Mouse (Mus musculus) adrenal gland, adult (tissue): ENCODE data around the gene Aar2.
"Not testable (repeated sequence)": the region's sequence is repeated elsewhere in the genome, so short reads cannot be mapped to it uniquely, and the experiment has no call there.

Experiments
- DNase-seq, 2 experiments: peaks; one replicate each; pipeline ENCODE4 v3.0.0; 2022 to 2023; ENCODE audit warnings: low spot score in 1 of 2; ENCODE audit not compliant: inconsistent age in 2 of 2

The Aar2 gene

DNA sequence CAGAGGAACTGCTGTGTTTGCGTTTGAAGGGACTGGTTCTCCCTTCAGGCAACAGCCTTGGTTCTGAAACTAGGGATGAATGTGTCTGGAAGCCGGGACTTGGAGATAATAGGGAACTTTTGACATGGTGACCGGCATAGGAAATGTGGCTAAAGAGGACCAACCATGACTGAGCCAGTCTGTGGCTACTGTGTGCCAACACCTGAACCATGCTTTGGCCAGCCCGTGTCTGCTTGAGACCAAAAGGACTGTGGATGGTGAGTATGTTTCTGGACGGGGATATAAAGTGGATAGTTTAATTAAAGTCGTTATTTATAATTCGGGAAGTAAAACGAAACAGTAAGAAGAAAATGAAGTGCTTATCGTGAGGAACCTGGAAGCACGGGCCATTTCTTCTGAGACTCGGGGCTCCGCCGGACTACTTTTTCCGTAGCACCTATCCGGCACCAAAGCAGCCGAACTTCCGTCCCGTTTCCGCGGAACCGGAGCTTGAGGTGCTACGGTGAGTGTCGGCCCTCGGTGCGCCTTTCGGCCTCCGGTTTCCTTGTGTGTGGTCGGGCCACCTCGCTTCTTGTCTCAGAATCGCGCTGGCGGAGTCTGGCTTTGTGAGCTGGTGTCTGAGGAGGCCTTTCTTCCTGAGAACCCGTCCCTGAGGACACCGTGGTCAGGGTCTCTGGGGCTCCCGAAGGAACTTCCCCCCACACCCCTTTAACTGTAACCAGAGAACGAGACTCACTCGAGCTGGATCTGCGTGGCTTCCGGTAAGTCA, at the start of gene Aar2:
Gene Aar2, plus strand, starts transcription at position 462 of the 769 bp plus-strand sequence.
- peak; percentile 80 to 96 for DNase-seq

DNA sequence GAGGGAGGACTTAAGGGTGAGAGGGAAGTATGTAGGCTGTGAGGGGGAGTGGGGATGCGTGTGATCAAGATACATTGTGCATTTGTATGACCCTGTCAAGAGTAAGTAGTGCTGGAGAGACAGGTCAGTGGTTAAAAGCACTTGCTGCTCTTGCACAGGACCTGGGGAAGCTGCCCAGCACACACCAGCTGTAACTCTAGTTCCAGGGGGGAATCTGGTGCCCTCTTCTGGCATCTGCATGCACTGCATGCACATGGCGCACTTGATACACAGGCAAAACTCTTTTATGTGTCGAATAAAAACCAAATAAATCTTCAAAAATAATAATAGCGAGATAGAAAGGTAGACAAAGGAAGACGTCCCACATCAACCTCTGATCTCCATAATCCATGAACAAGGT, 49.5 kb upstream of the Aar2 start:
- DNase-seq, result peak; percentile 69 to 87

DNA sequence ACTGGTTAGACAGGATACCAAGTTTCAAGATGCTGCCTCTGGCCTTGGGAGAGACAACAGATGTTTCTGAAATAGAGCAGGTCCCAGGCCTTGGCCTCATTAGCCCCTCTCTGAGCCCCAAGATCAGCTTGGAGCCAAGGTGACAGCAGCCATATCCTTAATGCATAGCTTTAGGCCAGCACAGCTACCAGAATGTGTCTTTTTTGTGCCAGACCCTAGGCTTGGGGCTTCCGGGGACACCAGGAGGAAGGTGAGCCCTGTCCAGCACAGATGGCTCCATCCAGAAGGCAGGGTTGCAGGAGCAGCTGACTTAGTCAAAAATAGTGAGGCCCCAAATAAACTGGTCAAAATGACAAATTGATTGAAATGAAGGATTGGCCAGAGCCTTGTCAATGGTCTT, 46.4 kb upstream of the Aar2 start:
- DNase-seq, result no peak

DNA sequence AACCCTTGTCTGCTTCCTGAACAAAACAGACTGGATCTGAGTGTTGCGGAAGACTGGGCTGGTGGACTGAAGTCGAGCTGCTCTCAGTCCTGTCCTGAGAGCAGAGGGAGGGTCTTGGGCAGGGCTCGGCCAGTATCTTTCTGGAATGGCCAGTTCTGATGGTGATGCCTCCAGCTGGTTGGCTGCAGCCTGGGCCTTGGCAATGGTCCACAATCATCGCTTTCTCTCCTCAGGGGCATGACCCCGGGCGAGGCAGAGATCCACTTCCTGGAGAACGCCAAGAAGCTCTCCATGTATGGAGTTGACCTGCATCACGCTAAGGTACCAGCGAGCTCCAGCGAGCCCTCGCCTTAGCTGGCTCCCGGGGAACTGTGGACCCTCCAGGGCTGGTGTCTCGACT, 41.9 kb upstream of the Aar2 start:
- no peak for DNase-seq

DNA sequence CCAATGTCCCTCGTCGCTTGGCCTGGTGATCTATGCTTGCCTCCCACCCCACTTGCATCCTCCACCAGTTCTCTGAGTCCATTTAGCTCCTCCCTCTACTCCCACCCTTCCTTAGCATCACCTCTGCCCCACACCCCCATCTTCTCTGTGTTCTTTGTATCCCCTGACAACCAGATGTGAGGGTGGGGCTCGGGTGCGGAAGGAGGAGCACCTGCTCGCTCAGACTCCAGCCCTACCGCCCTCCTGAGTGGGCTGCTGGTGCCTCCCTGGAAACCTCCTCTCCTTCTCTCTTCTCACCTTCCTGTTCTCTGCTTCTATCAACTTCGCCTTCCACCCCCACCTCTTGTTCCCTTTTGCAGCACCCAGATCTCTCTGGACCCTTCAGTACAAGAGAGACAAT, 35.4 kb upstream of the Aar2 start:
- no peak for DNase-seq

DNA sequence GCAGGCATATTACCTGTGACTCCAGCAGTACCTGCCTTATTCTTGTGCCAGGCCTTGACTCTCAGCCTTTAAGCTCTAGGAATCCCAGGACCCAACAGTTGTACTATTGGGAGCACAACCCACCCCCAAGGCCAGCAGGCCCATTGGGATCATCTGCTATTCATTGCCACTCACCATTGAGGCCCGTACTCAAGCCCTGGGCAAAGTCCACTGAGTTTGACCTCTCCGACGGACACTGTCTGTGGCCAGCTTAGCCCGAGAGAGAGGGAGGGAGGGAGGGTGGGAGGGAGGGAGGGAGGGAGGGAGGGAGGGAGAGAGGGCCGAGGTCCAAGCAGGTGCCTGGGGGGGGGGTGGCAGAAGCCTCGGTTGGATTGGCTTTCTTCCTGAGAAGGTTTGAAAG, 34.8 kb upstream of the Aar2 start:
- no peak for DNase-seq

DNA sequence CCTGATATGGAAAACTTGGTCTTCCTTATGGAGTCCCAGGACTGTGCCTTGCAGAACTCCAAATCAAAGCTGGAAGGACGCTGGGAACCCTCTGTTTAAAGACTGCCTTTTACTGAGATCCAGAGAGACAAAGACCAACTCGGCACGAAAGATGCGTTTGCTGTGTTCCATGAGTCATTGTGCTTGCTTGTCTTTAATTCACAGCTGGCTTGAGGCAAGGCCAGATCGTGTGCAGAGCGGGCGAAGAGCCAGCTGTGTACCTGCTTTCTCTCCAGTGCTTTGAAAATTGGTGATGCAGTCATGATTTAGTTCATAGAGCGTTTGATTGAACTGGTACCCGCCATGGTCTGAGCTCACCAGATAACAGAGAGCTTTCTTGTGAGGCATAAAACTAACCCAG, 32.3 kb upstream of the Aar2 start:
- peak; percentile 18 to 47 for DNase-seq

DNA sequence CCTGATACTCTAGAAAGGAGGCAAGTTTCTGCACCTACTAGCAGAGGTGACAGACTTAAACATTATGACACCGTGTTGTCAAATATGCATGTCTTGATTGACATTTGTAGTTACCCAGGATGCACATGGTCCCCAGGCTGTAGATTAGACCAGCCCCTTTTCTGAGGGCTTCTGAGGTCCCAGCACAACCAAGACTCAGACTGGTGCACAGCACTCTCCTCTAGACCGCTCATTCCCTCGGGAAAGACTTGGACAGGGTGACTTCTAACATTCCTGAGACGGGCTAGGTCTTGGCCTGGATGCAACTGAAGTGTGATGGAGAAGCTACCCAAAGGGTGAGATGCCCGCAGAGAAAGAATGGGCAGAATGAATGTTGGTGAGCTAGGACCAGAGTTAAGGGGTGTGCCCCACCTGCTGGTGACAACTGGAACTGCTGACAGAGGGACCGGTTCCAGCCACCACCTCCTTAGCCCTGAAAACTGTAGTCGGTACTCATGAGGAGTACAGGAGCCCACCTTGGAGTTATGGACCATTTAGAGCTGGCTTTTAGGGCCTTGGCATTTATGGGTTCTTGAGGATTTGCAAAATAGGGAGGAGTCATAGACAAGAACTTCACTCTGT, 31.7 kb upstream of the Aar2 start:
- peak; percentile 74 to 92 for DNase-seq

DNA sequence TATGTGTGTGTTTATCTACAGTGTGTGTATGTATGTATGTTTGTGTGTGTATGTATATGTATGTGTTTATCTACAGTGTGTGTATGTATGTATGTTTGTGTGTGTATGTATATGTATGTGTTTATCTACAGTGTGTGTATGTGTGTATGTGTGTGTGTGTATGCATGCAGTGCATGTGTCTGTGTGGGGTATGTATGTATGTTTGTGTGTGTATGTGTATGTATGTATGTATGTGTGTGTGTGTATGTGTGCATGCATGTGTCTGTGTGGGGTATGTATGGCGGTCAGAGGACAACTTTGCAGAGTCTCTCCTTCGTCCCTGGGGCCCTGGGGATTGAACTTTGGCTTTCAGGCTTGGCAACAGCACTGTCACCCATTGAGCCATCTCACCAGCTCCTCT, 30.7 kb upstream of the Aar2 start:
- DNase-seq, result not testable (repeated sequence)

DNA sequence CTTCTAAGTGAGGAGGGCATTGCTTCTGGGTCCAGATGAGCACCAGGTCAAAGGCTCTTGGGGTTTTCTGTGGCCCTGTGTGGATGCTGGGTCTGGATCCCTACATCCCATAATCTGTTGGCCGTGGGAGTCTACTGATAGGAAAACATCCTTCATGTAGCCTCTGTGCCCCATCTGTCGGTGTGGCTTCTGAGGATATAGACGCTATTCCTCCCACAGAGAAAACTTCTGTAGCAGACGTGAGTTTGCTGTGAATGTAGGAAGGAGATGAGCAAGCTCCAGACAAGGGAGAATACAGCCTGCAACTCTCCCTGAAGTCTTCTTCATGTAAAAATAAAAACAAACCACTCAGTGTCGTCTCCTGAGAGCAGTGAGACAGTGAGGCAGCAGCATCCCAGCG, 29.1 kb upstream of the Aar2 start:
- no peak for DNase-seq

DNA sequence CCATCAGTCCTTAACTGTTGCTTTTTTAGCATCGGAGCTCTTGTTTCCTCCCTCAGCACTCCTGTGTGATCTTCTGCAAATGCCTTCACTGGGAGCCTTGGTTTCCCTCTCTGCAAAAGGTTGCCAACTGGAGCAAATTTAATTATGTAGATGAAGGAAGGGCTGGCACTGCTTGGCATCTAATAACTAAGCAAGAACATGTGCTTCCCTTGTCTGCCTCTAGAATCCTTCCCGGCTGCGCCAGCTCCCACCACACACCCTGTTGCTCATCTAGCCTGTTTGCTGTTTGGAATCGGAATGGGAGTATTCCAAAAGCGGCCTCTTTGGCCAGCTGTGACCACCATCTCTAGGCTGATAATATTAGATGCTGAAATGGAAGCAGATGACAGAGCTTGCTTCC, 27.8 kb upstream of the Aar2 start:
- DNase-seq, result no peak

DNA sequence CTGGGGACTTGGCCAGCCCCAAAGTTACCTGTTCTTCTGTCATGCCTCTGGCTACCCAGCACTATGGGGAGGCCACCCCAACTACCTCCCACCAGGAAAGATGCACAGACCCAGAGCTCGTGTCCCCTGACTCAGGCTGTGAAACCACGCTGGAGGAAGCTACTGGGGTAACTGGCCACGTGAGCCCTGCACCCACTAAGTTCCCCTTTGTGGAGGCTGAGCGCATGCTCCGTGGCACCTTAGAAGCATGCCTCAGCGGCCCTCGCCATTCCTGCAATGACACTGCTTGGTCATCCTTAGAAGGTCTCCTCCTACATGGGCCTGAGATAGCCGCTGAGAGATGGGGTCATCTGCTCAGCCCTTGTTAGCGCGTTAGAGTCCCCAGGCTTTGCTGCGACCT, 24.4 kb upstream of the Aar2 start:
- DNase-seq, result no peak

DNA sequence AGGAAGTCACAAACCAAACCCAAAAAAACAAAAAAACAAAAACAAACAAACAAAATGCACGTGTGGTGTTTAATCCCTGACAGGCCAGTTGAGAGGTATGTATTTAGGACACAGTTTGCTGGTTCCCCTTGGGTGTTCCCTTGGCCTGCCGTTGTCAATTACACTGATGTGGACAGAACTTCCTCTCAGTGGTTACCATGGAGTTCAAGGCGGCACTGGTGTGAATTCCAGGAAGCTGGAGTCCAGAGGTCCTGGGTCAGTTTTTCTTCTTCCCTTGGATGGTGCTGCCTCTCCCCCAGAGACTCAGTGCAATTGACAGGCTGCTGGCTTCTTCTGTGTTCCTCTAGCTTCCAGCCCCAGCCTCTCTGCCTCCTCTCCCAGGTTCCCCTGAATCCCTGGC, 23.3 kb upstream of the Aar2 start:
- DNase-seq, result no peak

DNA sequence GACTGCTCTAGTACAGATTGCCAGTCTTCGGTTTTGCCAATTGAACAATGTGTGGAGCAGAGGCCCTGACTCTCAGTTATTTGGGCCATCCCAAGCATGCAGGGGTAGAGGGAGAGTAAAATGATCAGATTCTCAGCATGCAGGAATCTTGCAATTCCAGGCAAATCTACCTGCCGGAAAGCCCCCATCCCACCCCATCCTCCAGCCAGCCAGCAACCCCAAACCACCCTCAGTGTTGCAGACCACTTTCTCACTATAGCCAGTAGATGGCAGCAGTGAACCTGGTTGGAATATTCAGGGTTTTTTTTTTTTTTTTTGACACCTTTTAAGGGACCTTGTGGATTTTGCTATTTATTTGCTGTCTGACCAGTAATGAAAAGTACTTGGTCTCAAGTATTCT, 17.7 kb upstream of the Aar2 start:
- DNase-seq, result peak; percentile 23 to 76

DNA sequence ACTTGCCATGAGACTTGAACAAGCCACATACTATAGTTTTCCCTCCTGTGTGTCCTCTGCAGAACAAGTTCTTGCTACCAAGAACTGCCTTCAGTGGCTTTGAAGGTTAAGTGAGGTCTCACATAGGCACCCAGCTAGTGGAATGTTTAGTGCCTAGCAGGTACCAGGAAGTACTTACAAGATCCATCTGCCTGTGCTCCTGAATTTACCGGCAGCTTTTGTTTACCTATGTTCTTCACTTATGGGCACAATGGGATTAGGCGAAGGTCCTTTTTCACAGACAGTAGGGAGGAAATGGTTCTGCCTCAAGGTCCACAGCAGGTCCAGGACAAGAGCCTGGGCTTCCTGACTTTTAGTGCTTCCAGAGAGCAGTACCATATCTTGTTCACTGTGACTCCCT, 14.2 kb upstream of the Aar2 start:
- DNase-seq, result no peak

DNA sequence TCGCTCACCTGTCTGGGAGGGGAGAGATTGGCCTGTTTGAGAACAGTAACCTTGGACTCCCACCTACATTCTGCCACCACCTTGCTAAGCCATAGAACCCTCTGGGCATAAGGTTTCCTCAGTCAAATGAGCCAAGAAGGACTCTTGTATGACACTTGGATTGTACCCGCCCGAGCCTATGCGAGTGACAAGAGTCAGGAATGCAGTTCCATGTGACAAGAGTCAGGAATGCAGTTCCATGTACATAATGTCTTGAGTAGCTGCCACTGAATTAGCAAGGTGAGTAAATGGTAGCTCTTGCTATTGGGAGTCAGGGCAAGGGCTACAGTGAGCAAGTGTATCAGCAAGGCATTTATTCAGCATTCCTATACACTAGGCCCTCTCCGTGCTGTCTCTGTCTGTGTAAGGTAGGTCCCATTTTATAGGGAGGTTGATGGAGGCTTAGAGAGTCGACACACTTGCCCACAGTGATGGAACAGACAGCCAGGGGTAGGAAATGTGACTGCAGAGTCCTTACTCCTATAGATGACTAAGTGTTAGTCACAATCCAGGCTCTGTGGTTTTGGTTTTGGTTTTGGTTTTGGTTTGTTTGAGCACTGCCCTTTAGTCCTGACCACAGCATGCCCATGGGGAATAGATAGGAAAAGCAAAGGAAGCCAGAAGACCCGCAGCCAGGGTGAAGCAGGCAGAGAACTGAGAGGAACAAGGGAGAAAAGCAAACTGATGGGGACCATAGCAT, 8.4 kb upstream of the Aar2 start:
- no peak for DNase-seq

DNA sequence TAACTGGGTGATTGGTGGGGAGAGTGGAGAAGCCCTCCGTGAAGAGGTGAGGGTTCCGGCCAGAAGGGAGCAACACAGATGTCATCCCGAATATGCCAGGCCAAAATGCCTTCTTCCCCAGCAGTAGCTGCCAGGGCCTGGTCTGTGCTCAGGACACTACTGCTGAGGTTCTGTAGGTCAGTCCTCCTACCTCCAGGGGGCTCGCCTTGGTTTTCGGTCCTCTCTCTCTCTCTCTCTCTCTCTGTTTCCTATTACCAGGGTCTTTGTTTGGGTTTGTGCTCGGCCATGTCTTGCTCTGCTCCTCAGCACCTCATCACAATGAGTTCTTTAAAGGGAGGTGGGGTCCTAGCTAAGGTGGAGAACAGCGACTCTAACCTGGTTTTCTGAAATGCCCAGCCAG, 6.4 kb upstream of the Aar2 start:
- DNase-seq, result no peak

DNA sequence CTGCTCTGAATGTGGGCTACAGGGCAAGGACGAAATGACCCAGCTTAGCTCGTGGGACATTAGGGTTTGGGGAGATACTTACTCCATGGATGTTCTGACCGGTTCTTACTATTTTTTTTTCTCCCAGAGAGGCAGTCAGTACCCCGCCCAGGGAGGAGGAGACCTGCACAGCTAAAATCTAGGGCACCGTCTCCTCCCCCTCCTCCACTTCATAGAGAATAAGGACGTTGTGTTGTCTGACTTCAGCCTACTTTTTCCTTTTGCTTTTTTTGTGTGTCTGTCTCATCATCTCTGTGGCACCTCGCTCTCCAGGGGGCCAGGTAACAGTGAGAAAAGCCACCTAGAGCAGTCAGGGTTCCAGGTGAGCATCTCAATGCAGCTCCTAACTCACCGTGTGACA, 5.0 kb upstream of the Aar2 start:
- no peak for DNase-seq

DNA sequence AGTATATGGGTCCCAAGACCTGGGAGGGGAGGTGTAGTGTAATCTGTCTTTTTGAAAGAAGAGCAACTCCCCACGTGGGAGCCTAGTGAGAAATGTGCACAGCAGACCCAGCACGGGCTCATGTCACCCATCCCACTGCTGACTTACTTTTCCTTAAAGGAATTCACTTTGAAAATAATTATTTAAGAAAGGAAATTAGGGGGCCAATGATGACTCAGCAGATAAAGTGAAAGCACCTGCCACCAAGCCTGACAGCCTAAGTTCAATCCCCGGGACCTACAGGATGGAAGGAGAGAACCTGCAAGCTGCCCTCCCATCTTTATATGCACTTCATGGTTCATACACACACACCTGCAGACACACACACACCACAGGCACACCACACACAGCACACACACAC, 3.6 kb upstream of the Aar2 start:
- no peak for DNase-seq

DNA sequence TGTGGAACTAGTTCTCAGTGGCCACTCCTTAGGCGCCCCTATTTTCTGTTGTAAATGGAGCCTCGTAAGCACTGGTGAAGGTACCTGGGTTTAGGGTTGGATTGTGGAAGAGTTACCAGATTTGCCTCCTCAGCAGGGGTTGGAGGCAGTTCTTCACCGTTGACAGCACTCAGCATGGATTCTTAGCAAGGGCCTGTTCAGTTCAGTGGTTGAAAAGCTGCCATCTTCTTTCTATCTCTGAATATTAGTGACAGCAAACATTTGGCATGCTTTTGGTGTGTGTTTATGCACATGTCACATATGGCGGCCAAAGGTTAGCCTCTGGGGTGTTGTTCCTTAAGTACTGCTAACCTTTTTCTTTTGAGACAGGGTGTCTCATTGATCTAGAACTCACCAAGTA, 5.0 kb downstream of the Aar2 start:
- DNase-seq, result no peak

DNA sequence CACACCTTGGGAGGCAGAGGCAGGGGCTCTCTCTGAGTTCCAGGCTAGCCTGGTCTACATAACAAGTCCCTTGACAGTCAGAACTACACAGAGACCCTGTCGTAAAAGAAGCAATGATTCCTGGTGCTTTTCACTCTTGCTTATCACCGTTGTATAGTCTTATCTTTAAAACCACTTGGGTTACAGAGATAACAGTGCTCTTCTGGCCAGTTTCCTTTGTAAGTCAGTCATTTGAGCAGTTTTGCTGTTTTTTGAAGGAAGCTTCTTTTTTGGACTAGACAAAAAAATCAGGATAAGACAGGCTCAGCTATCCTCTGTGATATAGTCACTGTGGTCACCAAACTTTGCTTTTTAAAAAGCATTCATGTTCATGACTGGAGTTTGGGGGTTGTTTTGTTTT, 14.4 kb downstream of the Aar2 start:
- DNase-seq, result no peak

DNA sequence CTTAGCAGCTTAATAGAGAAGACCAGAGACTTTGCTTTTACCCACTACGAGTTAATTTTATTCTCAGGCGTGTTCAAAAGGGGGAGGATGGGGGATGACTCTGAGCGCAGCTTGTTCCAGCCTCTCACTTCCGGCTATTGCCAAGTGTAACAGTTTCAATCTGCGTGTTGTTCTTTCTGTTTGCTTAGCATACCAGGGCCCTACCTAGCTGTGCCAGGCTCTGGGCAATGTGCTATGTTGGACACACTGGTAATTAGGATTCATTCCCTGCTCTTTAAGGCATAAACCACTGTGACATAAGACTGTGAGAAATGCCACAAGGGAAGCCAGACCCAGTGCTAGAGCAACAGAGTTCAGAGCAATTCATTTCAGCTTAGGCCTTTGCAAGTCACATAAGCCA, 16.2 kb downstream of the Aar2 start:
- peak in 1 of 2 experiments; percentile 57 for DNase-seq
